31 mouse cellular contexts compared by ENCODE assay signal in genomic region chr1:57281549-57281948, GRCm38 (mm10).
"Had no signal": no experiment of that assay in that cellular context is flagged by ENCODE, and none has a peak within 500 bp of the region (broad histone marks: within the 10 kb centered on the region; RNA-seq: fewer than 3 reads in every experiment).

No protein-coding gene starts in this region.

- H3K4me3 ChIP-seq: limb, embryonic 10.5 days; limb, embryonic 12.5 days; limb, embryonic 13.5 days; limb, embryonic 15.5 days; liver, embryonic 13.5 days; liver, embryonic 15.5 days; lung, embryonic 15.5 days; megakaryocyte, embryonic 14.5 days; midbrain, embryonic 10.5 days; midbrain, embryonic 12.5 days; midbrain, embryonic 13.5 days; midbrain, embryonic 15.5 days; myocyte; neural tube, embryonic 12.5 days had no signal

- H3K27me3 ChIP-seq: limb, embryonic 12.5 days; limb, embryonic 13.5 days; limb, embryonic 15.5 days; liver, embryonic 13.5 days; liver, embryonic 15.5 days; lung, embryonic 15.5 days; megakaryocyte, embryonic 14.5 days; midbrain, embryonic 12.5 days; midbrain, embryonic 13.5 days; midbrain, embryonic 15.5 days; neural tube, embryonic 12.5 days had no signal

- H3K4me2 ChIP-seq: limb, embryonic 12.5 days; limb, embryonic 13.5 days; limb, embryonic 15.5 days; liver, embryonic 11.5 days; liver, embryonic 13.5 days; liver, embryonic 15.5 days; lung, embryonic 14.5 days; lung, embryonic 15.5 days; midbrain, embryonic 11.5 days; midbrain, embryonic 12.5 days; midbrain, embryonic 13.5 days; midbrain, embryonic 15.5 days; neural tube, embryonic 12.5 days had no signal

- H3K9ac ChIP-seq: limb, embryonic 12.5 days; limb, embryonic 13.5 days; limb, embryonic 15.5 days; liver, embryonic 13.5 days; liver, embryonic 14.5 days; liver, embryonic 15.5 days; liver, postnatal 0 days; lung, embryonic 14.5 days; lung, embryonic 15.5 days; midbrain, embryonic 12.5 days; midbrain, embryonic 13.5 days; midbrain, embryonic 15.5 days; neural tube, embryonic 12.5 days had no signal

- ATAC-seq: liver, postnatal 0 days; lung, postnatal 0 days; midbrain, embryonic 13.5 days; midbrain, embryonic 15.5 days; midbrain, embryonic 16.5 days had no signal

- DNase-seq: left cerebral cortex, postnatal 4 days; liver; liver, embryonic 13.5 days; liver, postnatal 0 days; lung, adult 18-20 months; lung, adult 2 months; lung, embryonic 14.5 days; lung, postnatal 10 days; lung, postnatal 14 days; lung, postnatal 36 days; lung, postnatal 4 days; midbrain, embryonic 14.5 days had no signal

- H3K4me1 ChIP-seq: limb, embryonic 10.5 days; limb, embryonic 12.5 days; limb, embryonic 13.5 days; limb, embryonic 15.5 days; liver, embryonic 13.5 days; liver, embryonic 15.5 days; lung, embryonic 15.5 days; megakaryocyte, embryonic 14.5 days; midbrain, embryonic 10.5 days; midbrain, embryonic 12.5 days; midbrain, embryonic 13.5 days; midbrain, embryonic 15.5 days; neural tube, embryonic 12.5 days had no signal

- H3K36me3 ChIP-seq: limb, embryonic 10.5 days; limb, embryonic 12.5 days; limb, embryonic 13.5 days; limb, embryonic 15.5 days; liver, embryonic 13.5 days; liver, embryonic 15.5 days; lung, embryonic 15.5 days; midbrain, embryonic 10.5 days; midbrain, embryonic 12.5 days; midbrain, embryonic 13.5 days; midbrain, embryonic 15.5 days; neural tube, embryonic 12.5 days had no signal

- H3K27ac ChIP-seq: limb, embryonic 10.5 days; limb, embryonic 12.5 days; limb, embryonic 13.5 days; limb, embryonic 15.5 days; liver, embryonic 13.5 days; liver, embryonic 14.5 days; liver, embryonic 15.5 days; lung, embryonic 15.5 days; macrophage; midbrain, embryonic 10.5 days; midbrain, embryonic 12.5 days; midbrain, embryonic 13.5 days; midbrain, embryonic 15.5 days; neural tube, embryonic 12.5 days had no signal

- H3K9me3 ChIP-seq: limb, embryonic 10.5 days; limb, embryonic 13.5 days; limb, embryonic 15.5 days; liver, embryonic 13.5 days; liver, embryonic 15.5 days; lung, embryonic 15.5 days; megakaryocyte, embryonic 14.5 days; midbrain, embryonic 12.5 days; midbrain, embryonic 13.5 days; midbrain, embryonic 15.5 days; neural tube, embryonic 12.5 days had no signal
